Comparison of ENCODE assay signal across 12 mouse cellular contexts in genomic region chr5:142797620-142798019, GRCm38 (mm10). TPM values are rescaled to one million over a fixed set of nuclear protein-coding genes. Genes with fewer than 3 reads are reported as not detected.
DNase-seq lines count a peak whose midpoint lies in the region; ATAC-seq and TF ChIP-seq lines count a peak whose summit lies in the region.
"Had no signal": no experiment of that assay in that cellular context is flagged by ENCODE, and none has a peak within 500 bp of the region (broad histone marks: within the 10 kb centered on the region; RNA-seq: fewer than 3 reads in every experiment).

No protein-coding gene starts in this region.

- TF ChIP-seq POLR2A in limb, embryonic 14.5 days (IDR thresholded peaks at IDR 0.05; ENCODE audit: borderline replicate concordance, extremely low read depth, insufficient read depth, insufficient read length) = no peak

- H3K27me3 ChIP-seq in embryonic facial prominence, embryonic 13.5 days = no peaks in the 10 kb centered on the region
- no peaks in the 10 kb centered on the region for H3K27me3 ChIP-seq in embryonic facial prominence, embryonic 10.5 days (replicated peaks; ENCODE audit: low read depth, poor library complexity, severe bottlenecking)
- no peaks in the 10 kb centered on the region for H3K27me3 ChIP-seq in kidney, embryonic 14.5 days (ENCODE audit: control insufficient read depth, insufficient read depth, low read length)
- H3K27me3 ChIP-seq in limb, embryonic 14.5 days (ENCODE audit: control insufficient read depth, insufficient read depth, low read length) = no peaks in the 10 kb centered on the region
- H3K27me3 ChIP-seq: liver, embryonic 13.5 days had no signal

- no peak for DNase-seq in embryonic facial prominence, embryonic 10.5 days (ENCODE audit: low spot score)
- DNase-seq in kidney, adult 11 months = peak; percentile 56
- DNase-seq in adrenal gland, postnatal 36 days = peak; percentile 82 to 85
- DNase-seq in limb, embryonic 14.5 days (ENCODE audit: low spot score) = no peak
- DNase-seq in ovary, postnatal 14 days (ENCODE audit: low spot score) = no peak
- no peak for DNase-seq in right cerebral cortex, postnatal 4 days
- DNase-seq: cerebellum, adult 9-10 months; liver, embryonic 13.5 days; midbrain, embryonic 14.5 days had no signal

- H3K27ac ChIP-seq in embryonic facial prominence, embryonic 13.5 days = peak overlapping the region; percentile 29; the same call in 1 of the 2 replicates
- H3K27ac ChIP-seq in embryonic facial prominence, embryonic 10.5 days (replicated peaks) = no peak overlapping the region
- no peak overlapping the region for H3K27ac ChIP-seq in kidney, embryonic 14.5 days (ENCODE audit: low read depth, low read length)
- 0 out of 2 replicates have a peak overlapping the region, but pooled peaks have one; percentile 11 for H3K27ac ChIP-seq in limb, embryonic 14.5 days (replicated peaks; ENCODE audit: low read depth, low read length)
- H3K27ac ChIP-seq: forebrain, embryonic 10.5 days; liver, embryonic 13.5 days had no signal

- H3K9ac ChIP-seq in embryonic facial prominence, embryonic 13.5 days = no peak overlapping the region
- H3K9ac ChIP-seq in kidney, embryonic 14.5 days (ENCODE audit: low read depth, low read length) = no peak overlapping the region
- H3K9ac ChIP-seq in limb, embryonic 14.5 days (ENCODE audit: low read depth, low read length, severe bottlenecking) = no peak overlapping the region
- H3K9ac ChIP-seq: liver, embryonic 13.5 days had no signal

- H3K4me1 ChIP-seq in embryonic facial prominence, embryonic 13.5 days = peaks cover 74% of the 10 kb centered on the region
- peaks cover 33% of the 10 kb centered on the region for H3K4me1 ChIP-seq in embryonic facial prominence, embryonic 10.5 days
- H3K4me1 ChIP-seq in kidney, embryonic 14.5 days (ENCODE audit: control insufficient read depth, insufficient read depth, low read length) = peaks cover 9% of the 10 kb centered on the region; the same call in 1 of the 2 replicates
- H3K4me1 ChIP-seq in limb, embryonic 14.5 days (ENCODE audit: control insufficient read depth, insufficient read depth, low read length) = peaks cover 28% of the 10 kb centered on the region

- H3K4me2 ChIP-seq in embryonic facial prominence, embryonic 13.5 days = no peak overlapping the region
- no peak overlapping the region for H3K4me2 ChIP-seq in kidney, embryonic 14.5 days (replicated peaks; ENCODE audit: low read depth, low read length)
- no peak overlapping the region for H3K4me2 ChIP-seq in limb, embryonic 14.5 days (replicated peaks; ENCODE audit: low read depth, low read length, severe bottlenecking)
- H3K4me2 ChIP-seq: liver, embryonic 13.5 days had no signal

- no peak for ATAC-seq in embryonic facial prominence, embryonic 13.5 days (ENCODE audit: insufficient number of reproducible peaks, insufficient read depth, low FRiP score, low TSS enrichment, low read depth)
- no peak for ATAC-seq in kidney, embryonic 14.5 days (ENCODE audit: low FRiP score, low TSS enrichment)
- ATAC-seq in limb, embryonic 14.5 days (ENCODE audit: low FRiP score, low read depth) = no peak

- 77% methylated on average over 13 of the region's 13 CpGs for WGBS in embryonic facial prominence, embryonic 13.5 days
- WGBS in embryonic facial prominence, embryonic 10.5 days = 90% methylated on average over 13 of the region's 13 CpGs
- 67% methylated on average over 13 of the region's 13 CpGs for WGBS in kidney, embryonic 14.5 days
- WGBS in limb, embryonic 14.5 days = 56% methylated on average over 13 of the region's 13 CpGs

- H3K4me3 ChIP-seq in embryonic facial prominence, embryonic 13.5 days = no peak overlapping the region
- no peak overlapping the region for H3K4me3 ChIP-seq in embryonic facial prominence, embryonic 10.5 days
- no peak overlapping the region for H3K4me3 ChIP-seq in kidney, embryonic 14.5 days (ENCODE audit: low read length)
- H3K4me3 ChIP-seq in limb, embryonic 14.5 days (replicated peaks; ENCODE audit: low read length) = no peak overlapping the region
- H3K4me3 ChIP-seq: forebrain, embryonic 10.5 days; liver, embryonic 13.5 days had no signal

- peaks cover 42% of the 10 kb centered on the region for H3K36me3 ChIP-seq in embryonic facial prominence, embryonic 13.5 days
- peaks cover 88% of the 10 kb centered on the region for H3K36me3 ChIP-seq in embryonic facial prominence, embryonic 10.5 days (replicated peaks)
- peaks cover 7% of the 10 kb centered on the region for H3K36me3 ChIP-seq in kidney, embryonic 14.5 days (ENCODE audit: control insufficient read depth, insufficient read depth, low read length)
- peaks cover 27% of the 10 kb centered on the region for H3K36me3 ChIP-seq in limb, embryonic 14.5 days (ENCODE audit: control insufficient read depth, insufficient read depth, low read length)
- H3K36me3 ChIP-seq: liver, embryonic 13.5 days had no signal

- H3K9me3 ChIP-seq in embryonic facial prominence, embryonic 13.5 days = no peaks in the 10 kb centered on the region
- H3K9me3 ChIP-seq in embryonic facial prominence, embryonic 10.5 days = no peaks in the 10 kb centered on the region
- no peaks in the 10 kb centered on the region for H3K9me3 ChIP-seq in kidney, embryonic 14.5 days (ENCODE audit: control insufficient read depth, low read length)
- H3K9me3 ChIP-seq in limb, embryonic 14.5 days (ENCODE audit: control insufficient read depth, low read length) = no peaks in the 10 kb centered on the region
- H3K9me3 ChIP-seq: forebrain, embryonic 10.5 days; liver, embryonic 13.5 days had no signal

RNA-seq across cellular contexts. Expression of gene Tnrc18, which starts 19.8 kb away (rescaled TPM):
- 44.0 and 55.7 TPM in 2 replicates for polyA plus RNA-seq in embryonic facial prominence, embryonic 13.5 days (2015; fragmentation: Nextera tagmentation; extraction: Ambion mirVana)
- 21.8 and 26.5 TPM in 2 replicates for polyA plus RNA-seq in embryonic facial prominence, embryonic 10.5 days (2016; fragmentation: Nextera tagmentation; extraction: Ambion mirVana)
- polyA plus RNA-seq in kidney, embryonic 14.5 days (2014; fragmentation: Nextera tagmentation; extraction: Ambion mirVana) = 32.7 and 41.1 TPM in 2 replicates
- 10 to 100 TPM; 79.8 to 81.9 TPM for total RNA-seq in adrenal gland, postnatal 36 days (2021)
- polyA plus RNA-seq in limb, embryonic 14.5 days (2012; rRNA removed) = 61.1 and 85.3 TPM in 2 replicates
- 46.6 and 55.7 TPM in 2 replicates for polyA plus RNA-seq in limb, embryonic 14.5 days (2014; fragmentation: Nextera tagmentation; extraction: Ambion mirVana)

Comparison
In these comparisons a context has a peak if more than half of its experiments do, and no peak if none do; other contexts are left out.
1. H3K27ac ChIP-seq: peak in embryonic facial prominence, embryonic 13.5 days (single experiment) and limb, embryonic 14.5 days (single experiment); none in embryonic facial prominence, embryonic 10.5 days (single experiment) and kidney, embryonic 14.5 days (single experiment).
2. DNase-seq: peak in kidney, adult 11 months (single experiment) and adrenal gland, postnatal 36 days (2 of 2); none in embryonic facial prominence, embryonic 10.5 days (single experiment), limb, embryonic 14.5 days (single experiment), ovary, postnatal 14 days (single experiment) and right cerebral cortex, postnatal 4 days (single experiment).